Mouse (Mus musculus): ENCODE results near the gene Jade2.
"Not testable (repeated sequence)": the region's sequence is repeated elsewhere in the genome, so short reads cannot be mapped to it uniquely, and the experiment has no call there.

The Jade2 gene

DNA sequence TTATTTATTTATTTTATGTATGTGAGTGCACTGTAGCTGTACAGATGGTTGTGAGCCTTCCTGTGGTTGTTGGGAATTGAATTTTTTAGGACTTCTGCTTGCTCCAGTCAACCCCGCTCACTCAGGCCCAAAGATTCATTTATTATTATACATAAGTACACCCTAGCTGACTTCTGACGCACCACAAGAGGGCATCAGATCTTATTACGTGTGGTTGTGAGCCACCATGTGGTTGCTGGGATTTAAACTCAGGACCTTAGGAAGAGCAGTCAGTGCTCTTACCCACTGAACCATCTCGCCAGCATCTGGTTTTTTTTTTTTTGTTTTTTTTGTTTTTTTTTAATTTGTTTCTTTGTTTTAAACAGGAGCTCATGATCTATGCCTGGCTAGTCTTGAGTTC lies 67.7 kb downstream of the Jade2 start:
- DNase-seq (ENCODE audit: low spot score), result not testable (repeated sequence)

DNA sequence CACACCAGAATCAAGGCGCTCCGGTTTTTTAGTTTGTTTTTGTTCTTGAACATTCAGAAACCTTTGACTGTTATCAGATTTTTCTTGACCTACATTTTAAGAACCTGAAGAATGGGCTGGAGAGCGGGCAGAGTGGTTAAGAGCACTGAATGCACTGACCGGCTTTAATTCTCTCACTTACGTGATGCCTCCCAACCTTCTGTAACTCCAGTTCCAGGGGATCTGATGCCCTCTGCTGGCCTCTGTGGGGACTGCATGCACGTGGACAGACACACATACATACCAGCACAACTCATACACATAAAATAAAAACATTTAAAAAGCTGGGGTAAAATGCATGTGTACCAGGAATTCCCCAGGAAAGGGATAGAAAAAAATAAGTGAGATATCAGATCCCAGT lies 71.5 kb downstream of the Jade2 start:
- DNase-seq (ENCODE audit: low spot score), result no peak

DNA sequence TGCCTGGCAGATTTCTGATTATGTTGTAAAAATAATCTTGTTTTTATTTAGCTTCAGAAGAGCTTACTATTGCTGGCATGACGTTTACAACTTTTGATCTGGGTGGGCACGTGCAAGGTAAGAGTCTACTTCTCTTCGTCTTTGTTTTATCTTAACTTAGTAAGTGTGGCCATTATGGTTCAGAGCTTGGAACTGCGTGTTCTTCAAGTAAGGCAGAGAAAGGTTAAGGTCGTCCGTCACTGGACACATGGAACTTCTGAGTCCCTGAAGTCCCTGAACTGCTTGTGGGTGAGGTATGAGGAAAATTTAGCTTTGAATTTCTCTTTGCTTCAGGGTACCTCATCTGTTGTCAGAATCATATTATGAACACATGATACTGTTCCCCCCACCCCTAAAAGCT lies 74.7 kb downstream of the Jade2 start:
- DNase-seq (ENCODE audit: low spot score), result no peak

DNA sequence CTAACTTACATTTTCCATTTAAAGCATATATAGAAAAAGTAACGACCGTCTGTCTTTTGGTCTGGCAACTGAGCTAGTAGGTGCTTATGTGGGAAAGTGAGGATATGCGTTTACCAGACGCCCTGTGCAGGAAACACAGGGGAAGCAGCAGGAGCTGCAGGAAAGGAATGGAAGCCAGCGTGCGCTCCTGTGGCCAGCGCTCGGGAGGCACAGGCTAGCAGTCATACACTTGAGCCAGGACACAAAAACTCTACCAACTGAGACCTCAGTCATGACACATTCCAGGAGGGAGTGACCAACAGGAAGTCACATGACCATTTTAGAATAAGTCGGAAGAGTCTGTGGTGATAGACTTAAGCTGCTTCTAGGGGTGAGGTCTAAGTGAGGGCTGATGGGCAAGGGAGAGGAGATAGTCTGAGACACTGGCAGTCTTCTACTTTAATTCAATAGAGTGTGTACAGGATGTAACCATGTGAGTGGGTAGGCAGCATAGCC lies 76.6 kb downstream of the Jade2 start:
- DNase-seq (ENCODE audit: low spot score), result no peak

DNA sequence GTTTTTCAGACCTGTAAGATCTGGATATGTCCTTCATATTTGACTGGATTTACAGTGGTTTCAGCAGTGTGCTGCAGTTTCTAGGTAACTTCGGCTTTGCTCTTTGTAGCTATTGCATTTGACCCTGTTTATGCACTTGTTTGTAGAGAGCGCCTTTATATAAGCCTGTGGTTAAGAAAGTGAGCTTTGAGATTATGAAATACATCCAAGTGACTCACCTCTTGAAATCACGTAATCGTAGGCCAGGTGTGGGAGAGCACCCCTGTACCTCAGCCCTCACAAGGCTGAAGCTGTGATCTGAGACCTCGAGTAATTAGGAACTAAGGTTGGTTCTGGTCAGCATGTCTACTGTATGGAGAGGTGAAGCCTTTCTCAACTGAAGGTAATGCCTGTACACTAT lies 80.0 kb downstream of the Jade2 start:
- DNase-seq (ENCODE audit: low spot score), result no peak

DNA sequence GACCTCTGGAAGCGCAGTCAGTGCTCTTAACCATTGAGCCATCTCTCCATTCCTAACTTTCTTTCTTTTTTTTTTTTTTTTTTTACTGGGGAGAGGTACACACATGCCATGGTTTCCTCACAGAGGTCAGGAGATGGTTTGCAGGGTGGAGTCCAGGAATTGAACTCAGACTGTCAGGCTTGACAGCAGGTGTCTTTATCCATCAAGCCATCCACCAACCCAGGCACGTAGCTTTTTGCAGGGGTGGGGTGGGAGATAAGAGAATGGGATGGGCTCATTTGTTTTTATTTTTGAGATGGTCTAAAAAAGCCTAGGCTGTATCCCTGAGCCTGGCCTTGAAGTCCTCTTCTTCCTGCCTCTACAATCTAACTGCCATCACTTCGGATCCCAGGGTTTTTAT lies 81.9 kb downstream of the Jade2 start:
- DNase-seq (ENCODE audit: low spot score), result no peak

DNA sequence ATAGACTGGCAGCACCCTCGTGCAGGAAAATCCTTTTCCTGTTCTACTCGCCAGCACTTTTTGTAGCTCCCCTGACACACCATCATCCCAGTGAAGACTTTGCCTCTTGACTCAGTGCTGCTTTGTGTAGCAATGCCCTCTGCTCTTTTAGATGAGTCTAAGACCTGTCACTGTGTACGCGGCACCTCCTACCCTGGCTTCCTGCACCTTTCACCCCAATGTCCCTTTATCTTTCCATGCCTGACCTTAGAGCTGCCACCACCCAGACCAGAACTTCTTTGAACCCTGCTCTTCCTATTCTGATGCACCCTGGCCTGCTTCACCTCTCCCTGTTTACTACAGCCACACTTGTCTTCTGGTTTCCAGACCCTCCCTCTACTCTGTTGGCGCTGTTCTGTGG lies 89.2 kb downstream of the Jade2 start:
- no peak for DNase-seq (ENCODE audit: low spot score)

DNA sequence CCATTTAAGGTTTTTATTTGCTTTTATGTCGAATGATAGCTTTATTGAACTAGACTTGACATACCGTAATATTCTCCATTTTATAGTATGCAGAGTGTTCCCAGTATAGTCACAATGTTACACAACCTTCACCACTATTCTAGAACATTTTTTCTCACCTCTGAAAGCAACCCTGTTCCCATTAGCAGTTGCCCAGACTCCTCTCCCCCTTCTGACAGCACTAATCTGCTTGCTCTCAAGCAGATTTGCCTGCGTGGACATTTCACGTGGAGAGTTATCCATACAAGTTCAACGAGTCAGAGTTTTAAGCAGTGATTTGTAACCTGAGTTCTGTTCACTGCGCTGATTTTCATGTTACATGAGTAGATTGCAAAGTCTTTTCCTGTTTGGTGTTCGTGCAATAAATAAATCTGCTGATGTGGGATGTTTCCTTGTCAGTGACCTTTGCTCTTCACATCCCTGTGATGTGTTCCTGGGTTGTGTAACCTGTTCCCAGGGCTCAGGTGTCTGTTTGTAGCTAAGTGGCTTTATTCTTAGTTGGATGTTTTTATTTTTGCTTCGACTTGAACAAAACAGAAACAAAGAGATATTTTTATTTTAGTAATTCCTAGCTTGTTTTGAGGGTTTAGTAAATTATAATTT lies 89.8 kb downstream of the Jade2 start:
- DNase-seq (ENCODE audit: low spot score), result no peak

DNA sequence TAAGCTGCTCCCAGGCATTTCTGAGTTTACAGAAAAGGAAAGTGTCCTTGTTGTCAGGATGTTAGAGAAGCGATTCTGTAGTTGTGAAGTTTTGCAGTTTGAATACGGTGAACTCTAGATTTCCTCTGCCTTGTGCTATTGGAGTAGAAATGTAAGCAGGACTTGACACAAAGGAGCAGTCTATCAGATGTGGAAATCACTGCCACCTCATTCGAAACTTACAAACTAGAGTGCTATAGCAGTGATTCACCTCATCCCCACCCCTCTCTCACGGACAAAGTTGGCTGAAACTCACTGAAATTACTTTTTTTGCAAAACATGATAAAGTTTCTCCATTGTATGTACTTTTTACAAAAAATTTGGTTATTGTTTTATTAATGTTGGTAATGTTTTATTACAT lies 92.6 kb downstream of the Jade2 start:
- DNase-seq (ENCODE audit: low spot score), result no peak

DNA sequence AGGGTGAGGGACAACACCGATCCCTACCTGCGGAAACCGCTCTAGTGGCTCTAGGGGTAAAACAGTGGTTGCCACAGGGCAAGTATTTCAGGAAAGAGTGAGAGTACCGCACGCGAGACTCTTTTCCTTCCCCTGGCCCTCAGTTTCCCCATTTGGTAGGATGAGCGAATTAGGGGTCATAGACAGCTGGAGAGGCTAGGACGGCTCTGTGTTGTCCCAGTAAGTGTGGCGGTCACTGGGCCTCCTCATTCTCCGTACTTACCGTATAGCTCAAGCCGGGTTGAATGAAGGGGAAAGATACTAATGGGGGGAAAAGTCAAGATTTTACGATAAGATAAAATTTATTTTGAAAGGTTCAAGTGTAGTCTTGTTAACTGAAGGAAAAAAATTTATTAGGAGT lies 93.5 kb downstream of the Jade2 start:
- no peak for DNase-seq (ENCODE audit: low spot score)

Measured in MN1 (cell line).